Mouse (Mus musculus): ENCODE data around the gene Adgrl4.

DNA sequence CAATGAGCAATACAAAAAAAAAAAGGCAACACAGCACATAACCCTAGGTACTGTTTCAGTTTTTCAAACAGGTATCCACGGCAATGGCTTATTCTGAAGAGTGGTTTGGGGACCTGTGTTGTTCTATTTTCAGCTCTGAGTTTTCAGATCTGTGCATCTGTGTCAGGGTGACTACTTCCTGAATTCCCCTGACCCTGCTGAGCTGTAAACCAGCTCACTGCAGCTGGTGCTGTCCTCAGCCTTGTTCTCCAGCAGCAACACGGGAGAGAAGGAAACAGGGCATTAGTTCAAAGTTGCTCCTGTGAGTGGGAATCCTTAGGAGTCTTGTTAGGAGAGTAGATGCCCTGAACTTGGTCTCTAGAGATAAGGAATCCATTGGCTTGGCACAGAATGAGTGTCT, 119.4 kb downstream of the Adgrl4 start:
- TF ChIP-seq POLR2A (IDR thresholded peaks at IDR 0.05; ENCODE audit: low read depth, low read length): 0 out of 2 replicates have a peak, but pooled peaks have one; percentile 31
- peak; percentile 82; the same call in 1 of the 2 replicates for TF ChIP-seq MEF2A (IDR thresholded peaks at IDR 0.05; ENCODE audit: borderline replicate concordance, low read depth, low read length)
- no peak for TF ChIP-seq CTCF (conservative IDR thresholded peaks at IDR 0.05 in 1 of 2, IDR thresholded peaks at IDR 0.05 in 1 of 2; ENCODE audit: low read depth in 2 of 2, low read length in 2 of 2)
- TF ChIP-seq MAX (IDR thresholded peaks at IDR 0.05; ENCODE audit: low read length): no peak
- TF ChIP-seq E2F4 (IDR thresholded peaks at IDR 0.05; ENCODE audit: insufficient replicate concordance, low read depth, low read length): no peak
- no peak for TF ChIP-seq MAZ (IDR thresholded peaks at IDR 0.05; ENCODE audit: low read depth, low read length)

Data from CH12.LX (cell line).